Mouse (Mus musculus) hindbrain, embryonic 14.5 days (tissue): ENCODE results near the gene Phf21b. TPM values are rescaled to one million over a fixed set of nuclear protein-coding genes. Genes with fewer than 3 reads are reported as not detected.

ENCODE experiments used
- ATAC-seq: fragments of 200-750 bp; cut with Nextera tagmentation; 2 replicates; pipeline ENCODE4 v1.8.0; 2017; ENCODE audit warnings: moderate number of reproducible peaks, mild to moderate bottlenecking, moderate TSS enrichment, moderate library complexity; ENCODE audit not compliant: low FRiP score
- DNase-seq: peaks from one replicate; pipeline ENCODE4 v3.0.0-alpha.2; 2015; ENCODE audit warnings: low spot score
- H3K27ac ChIP-seq: fragments of 300-500 bp; sonication (generic); 2 replicates; pipeline ENCODE4 v1.5.1; 2014; ENCODE audit warnings: mild to moderate bottlenecking, moderate library complexity
- H3K27me3 ChIP-seq: fragments of 300-500 bp; sonication (generic); 2 replicates; pipeline ENCODE4 v1.6.1; 2014; ENCODE audit warnings: mild to moderate bottlenecking, low read length, mixed read lengths; ENCODE audit not compliant: control insufficient read depth, insufficient read depth
- H3K36me3 ChIP-seq: fragments of 300-500 bp; sonication (generic); replicated peaks from 2 replicates; pipeline ENCODE4 v1.6.1; 2014; ENCODE audit not compliant: control insufficient read depth, insufficient read depth
- H3K4me1 ChIP-seq: fragments of 300-500 bp; sonication (generic); replicated peaks from 2 replicates; pipeline ENCODE4 v1.6.1; 2014; ENCODE audit warnings: antibody characterized with exemption, low read length, mixed read lengths; ENCODE audit not compliant: control insufficient read depth, insufficient read depth
- H3K4me2 ChIP-seq: fragments of 300-500 bp; sonication (generic); replicated peaks from 2 replicates; pipeline ENCODE4 v1.6.1; 2014; ENCODE audit warnings: mild to moderate bottlenecking, moderate library complexity
- H3K4me3 ChIP-seq: fragments of 300-500 bp; sonication (generic); replicated peaks from 2 replicates; pipeline ENCODE4 v1.5.1; 2014; ENCODE audit warnings: mild to moderate bottlenecking, low read length
- H3K9ac ChIP-seq: fragments of 300-500 bp; sonication (generic); 2 replicates; pipeline ENCODE4 v1.6.1; 2014
- H3K9me3 ChIP-seq: fragments of 300-500 bp; sonication (generic); 2 replicates; pipeline ENCODE4 v1.6.1; 2016; ENCODE audit warnings: low read length; ENCODE audit not compliant: control insufficient read depth
- WGBS: fragments of 180-500 bp; shearing (Covaris S2); extraction: QIAGEN DNeasy Blood & Tissue Kit; methylation state at CpG from one replicate; pipeline ENCODE4 v1.1.7; 2014; 5-methylcytosine and 5-hydroxymethylcytosine counted together
- polyA plus RNA-seq: library from polyadenylated mRNA; unstranded; fragments of >200 nt; fragmentation: Nextera tagmentation; extraction: Ambion mirVana; gene quantifications from 2 replicates; pipeline ENCODE4 v1.2.1, GENCODE M21; 2014

Phf21b gene
- polyA plus RNA-seq, 1 experiment from 2014 or later: 8.8 TPM

GRCm38 (mm10) chr15:84829416-84829815 lies 26.4 kb downstream of the Phf21b start:
- WGBS: 22% methylated on average over 15 of the region's 15 CpGs
- no peak overlapping the region for H3K4me3 ChIP-seq
- DNase-seq (peak; percentile 71), ATAC-seq (0 out of 2 replicates have a peak, but pooled peaks have one; percentile 40)
- no peak overlapping the region for H3K9ac ChIP-seq
- no peaks in the 10 kb centered on the region for H3K27me3 ChIP-seq
- H3K4me2 ChIP-seq: no peak overlapping the region
- H3K36me3 ChIP-seq: no peaks in the 10 kb centered on the region
- peaks cover 45% of the 10 kb centered on the region for H3K4me1 ChIP-seq
- peak overlapping the region; percentile 9; the same call in 1 of the 2 replicates for H3K27ac ChIP-seq
- no peaks in the 10 kb centered on the region for H3K9me3 ChIP-seq

GRCm38 (mm10) chr15:84828603-84829002 lies 27.2 kb downstream of the Phf21b start:
- peak overlapping the region; percentile 9; the same call in 1 of the 2 replicates for H3K27ac ChIP-seq
- no peaks in the 10 kb centered on the region for H3K27me3 ChIP-seq
- H3K4me1 ChIP-seq: peaks cover 45% of the 10 kb centered on the region
- ATAC-seq: peak; percentile 32; the same call in 1 of the 2 replicates
- H3K9ac ChIP-seq: 0 out of 2 replicates have a peak overlapping the region, but pooled peaks have one; percentile 16
- no peak overlapping the region for H3K4me3 ChIP-seq
- H3K9me3 ChIP-seq: no peaks in the 10 kb centered on the region
- H3K4me2 ChIP-seq: 0 out of 2 replicates have a peak overlapping the region, but pooled peaks have one; percentile 12
- 57% methylated on average over 12 of the region's 12 CpGs for WGBS
- DNase-seq: no peak
- H3K36me3 ChIP-seq: no peaks in the 10 kb centered on the region

- no peak overlapping the region for H3K4me2 ChIP-seq
- no peak for ATAC-seq
- no peak for DNase-seq
- no peak overlapping the region for H3K9ac ChIP-seq
- H3K4me3 ChIP-seq: no peak overlapping the region
- H3K36me3 ChIP-seq: no peaks in the 10 kb centered on the region; the same call in 1 of the 2 replicates
- H3K9me3 ChIP-seq: no peaks in the 10 kb centered on the region
- peaks cover 16% of the 10 kb centered on the region for H3K4me1 ChIP-seq
- H3K27ac ChIP-seq: no peak overlapping the region
- no peaks in the 10 kb centered on the region for H3K27me3 ChIP-seq
- WGBS: 87% methylated on average over 4 of the region's 4 CpGs
These were observed 32.8 kb downstream of the Phf21b start for GRCm38 (mm10) chr15:84823086-84823485.

GRCm38 (mm10) chr15:84820811-84821210 lies 35.0 kb downstream of the Phf21b start:
- WGBS: 80% methylated on average over 4 of the region's 4 CpGs
- DNase-seq (no peak), ATAC-seq (no peak)
- Histone ChIP-seq H3K9me3 (no peaks in the 10 kb centered on the region), H3K36me3 (no peaks in the 10 kb centered on the region; the same call in 1 of the 2 replicates), H3K9ac (no peak overlapping the region), H3K4me2 (no peak overlapping the region), H3K4me1 (peaks cover 15% of the 10 kb centered on the region; the same call in 1 of the 2 replicates), H3K4me3 (no peak overlapping the region), H3K27ac (no peak overlapping the region), H3K27me3 (no peaks in the 10 kb centered on the region)

- 55% methylated on average over 11 of the region's 11 CpGs for WGBS
- no peak overlapping the region for H3K27ac ChIP-seq
- H3K9ac ChIP-seq: no peak overlapping the region
These were observed 37.6 kb downstream of the Phf21b start for GRCm38 (mm10) chr15:84818284-84818683.

GRCm38 (mm10) chr15:84817589-84817988 lies 38.3 kb downstream of the Phf21b start:
- Histone ChIP-seq H3K36me3 (no peaks in the 10 kb centered on the region; the same call in 1 of the 2 replicates), H3K9me3 (no peaks in the 10 kb centered on the region), H3K4me1 (peaks cover 44% of the 10 kb centered on the region)

More at GRCm38 (mm10) chr15:84818284-84818683, 37.6 kb downstream of the Phf21b start:
- Histone ChIP-seq H3K4me2 (no peak overlapping the region), H3K9me3 (no peaks in the 10 kb centered on the region), H3K4me1 (peaks cover 37% of the 10 kb centered on the region), H3K4me3 (no peak overlapping the region), H3K36me3 (no peaks in the 10 kb centered on the region; the same call in 1 of the 2 replicates), H3K27me3 (no peaks in the 10 kb centered on the region)
- ATAC-seq (no peak), DNase-seq (no peak)

GRCm38 (mm10) chr15:84815171-84815570 lies 40.7 kb downstream of the Phf21b start:
- Histone ChIP-seq H3K27me3 (no peaks in the 10 kb centered on the region), H3K4me1 (peaks cover 51% of the 10 kb centered on the region), H3K4me3 (no peak overlapping the region), H3K9me3 (no peaks in the 10 kb centered on the region), H3K9ac (no peak overlapping the region), H3K27ac (peak overlapping the region; percentile 11; the same call in 1 of the 2 replicates), H3K36me3 (no peaks in the 10 kb centered on the region), H3K4me2 (no peak overlapping the region)
- ATAC-seq: no peak
- no peak for DNase-seq
- WGBS: 20% methylated on average over 4 of the region's 4 CpGs

More at GRCm38 (mm10) chr15:84817589-84817988, 38.3 kb downstream of the Phf21b start:
- Histone ChIP-seq H3K27ac (no peak overlapping the region), H3K4me3 (no peak overlapping the region), H3K4me2 (no peak overlapping the region), H3K27me3 (no peaks in the 10 kb centered on the region), H3K9ac (no peak overlapping the region)
- 76% methylated on average over 3 of the region's 3 CpGs for WGBS
- ATAC-seq (no peak), DNase-seq (no peak)

GRCm38 (mm10) chr15:84812831-84813357 lies 43.0 kb downstream of the Phf21b start:
- H3K9me3 ChIP-seq: no peaks in the 10 kb centered on the region
- ATAC-seq (peak; percentile 68), DNase-seq (peak; percentile 63)
- peak overlapping the region; percentile 69; the same call in 1 of the 2 replicates for H3K27ac ChIP-seq
- 41% methylated on average over 11 of the region's 11 CpGs for WGBS
- H3K9ac ChIP-seq: 0 out of 2 replicates have a peak overlapping the region, but pooled peaks have one; percentile 4
- no peak overlapping the region for H3K4me3 ChIP-seq
- 0 out of 2 replicates have a peak, but pooled peaks cover under 1% of the 10 kb centered on the region for H3K36me3 ChIP-seq
- H3K27me3 ChIP-seq: no peaks in the 10 kb centered on the region
- 0 out of 2 replicates have a peak overlapping the region, but pooled peaks have one; percentile 8 for H3K4me2 ChIP-seq
- peaks cover 38% of the 10 kb centered on the region for H3K4me1 ChIP-seq

GRCm38 (mm10) chr15:84811126-84811525 lies 44.7 kb downstream of the Phf21b start:
- DNase-seq: no peak
- no peak overlapping the region for H3K9ac ChIP-seq
- no peak for ATAC-seq
- peaks cover 8% of the 10 kb centered on the region; the same call in 1 of the 2 replicates for H3K36me3 ChIP-seq
- no peaks in the 10 kb centered on the region for H3K9me3 ChIP-seq
- no peaks in the 10 kb centered on the region for H3K27me3 ChIP-seq
- H3K4me1 ChIP-seq: peaks cover 38% of the 10 kb centered on the region
- H3K27ac ChIP-seq: no peak overlapping the region
- WGBS: 58% methylated on average over 5 of the region's 5 CpGs
- no peak overlapping the region for H3K4me2 ChIP-seq
- H3K4me3 ChIP-seq: no peak overlapping the region
